Mouse (Mus musculus) thymus, adult 2 months (tissue): Measurements from ENCODE around the gene Cyth3. TPM values are rescaled to one million over a fixed set of nuclear protein-coding genes. Genes with fewer than 3 reads are reported as not detected.

Experiments
- DNase-seq: peaks from one replicate; pipeline ENCODE4 v3.0.0; 2021
- H3K27ac ChIP-seq: fragments of 200-500 bp; 2 replicates; pipeline ENCODE4 v1.5.1; 2012; ENCODE audit warnings: low read length, control low read depth; ENCODE audit not compliant: control insufficient read depth, insufficient read depth
- H3K27me3 ChIP-seq: fragments of 200-500 bp; 2 replicates; pipeline ENCODE4 v1.6.1; 2012; ENCODE audit warnings: mild to moderate bottlenecking, low read length, moderate library complexity, mixed read lengths; ENCODE audit not compliant: control insufficient read depth, insufficient read depth
- H3K36me3 ChIP-seq: fragments of 200-500 bp; 2 replicates; pipeline ENCODE4 v1.6.1; 2012; ENCODE audit warnings: mild to moderate bottlenecking, low read length, moderate library complexity; ENCODE audit not compliant: control insufficient read depth, insufficient read depth
- H3K4me1 ChIP-seq: fragments of 200-500 bp; replicated peaks from 2 replicates; pipeline ENCODE4 v1.6.1; 2012; ENCODE audit warnings: low read length; ENCODE audit not compliant: control insufficient read depth, insufficient read depth
- H3K4me3 ChIP-seq: fragments of 200-500 bp; 2 replicates; pipeline ENCODE4 v1.5.1; 2012; ENCODE audit warnings: mild to moderate bottlenecking, low read length, control low read depth, moderate library complexity; ENCODE audit not compliant: control insufficient read depth, insufficient read depth
- CTCF ChIP-seq: fragments of 200-500 bp; IDR thresholded peaks from 2 replicates; pipeline ENCODE4 v1.5.1; 2012; ENCODE audit warnings: mild to moderate bottlenecking, control low read depth, low read length, moderate library complexity, borderline replicate concordance; ENCODE audit not compliant: control insufficient read depth, poor library complexity, insufficient read depth; ENCODE audit errors: extremely low read depth
- POLR2A ChIP-seq: fragments of 200-500 bp; IDR thresholded peaks from 2 replicates; pipeline ENCODE4 v1.6.1; 2012; ENCODE audit warnings: mild to moderate bottlenecking, low read length, control low read depth, moderate library complexity; ENCODE audit not compliant: control insufficient read depth, poor library complexity, insufficient read depth; ENCODE audit errors: extremely low read depth
- WGBS: fragments of 180-500 bp; shearing (Covaris S2); methylation state at CpG from one replicate; pipeline ENCODE4 v1.1.7; 2018; 5-methylcytosine and 5-hydroxymethylcytosine counted together
- polyA plus RNA-seq: library from polyadenylated mRNA; depleted of rRNA; stranded (reverse); fragments of >200 nt; gene quantifications from 2 replicates; pipeline ENCODE4 v1.2.3, GENCODE M21; 2012

The Cyth3 gene
- polyA plus RNA-seq, 1 experiment, result 13.4 TPM

DNA sequence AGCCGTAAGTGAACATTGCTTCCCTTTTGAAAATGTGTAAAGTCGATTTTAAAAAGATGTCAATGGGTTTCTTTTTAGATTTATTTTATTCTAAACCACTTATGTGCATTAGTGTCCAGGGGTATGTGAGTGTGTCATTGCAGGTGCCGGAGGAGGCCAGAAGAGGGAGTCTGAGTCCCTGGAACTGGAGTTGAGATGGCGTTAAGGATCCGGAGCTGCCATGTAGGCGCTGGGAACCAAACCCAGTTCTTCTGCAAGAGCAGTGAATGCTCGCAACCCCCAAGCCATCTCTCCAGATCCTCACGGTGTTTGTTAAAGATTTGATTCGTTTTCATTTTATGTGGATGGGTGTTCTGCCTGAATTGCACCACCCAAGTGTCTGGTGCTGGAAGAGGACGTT is 39.2 kb upstream of the Cyth3 start:
- Histone ChIP-seq H3K4me3 (no peak overlapping the region), H3K36me3 (no peaks in the 10 kb centered on the region), H3K27me3 (no peaks in the 10 kb centered on the region), H3K27ac (no peak overlapping the region), H3K4me1 (no peaks in the 10 kb centered on the region)
- 96% methylated on average over 10 of the region's 10 CpGs for WGBS
- no peak for TF ChIP-seq POLR2A
- no peak for TF ChIP-seq CTCF
- no peak for DNase-seq

DNA sequence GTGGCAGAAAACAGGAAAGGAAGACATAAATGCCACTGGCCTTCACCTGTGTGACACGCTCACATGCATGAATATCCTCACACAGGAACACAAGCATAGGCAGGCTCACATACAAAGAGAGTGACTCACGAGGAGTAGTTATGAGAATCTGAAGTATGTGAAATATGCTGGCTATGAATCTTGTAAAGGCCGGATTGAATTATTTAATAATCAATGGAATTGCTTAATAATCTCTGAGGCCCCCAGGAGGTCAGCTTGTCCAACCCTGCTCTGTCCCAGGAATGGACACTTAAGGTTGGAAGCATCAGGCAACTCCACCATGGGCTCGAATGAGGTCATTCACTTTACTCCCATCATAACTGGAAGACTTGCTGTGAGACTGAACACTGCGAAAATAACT is 37.3 kb upstream of the Cyth3 start:
- WGBS, result 95% methylated on average over 5 of the region's 5 CpGs
- Histone ChIP-seq H3K4me3 (no peak overlapping the region), H3K27me3 (no peaks in the 10 kb centered on the region), H3K4me1 (no peaks in the 10 kb centered on the region), H3K27ac (no peak overlapping the region), H3K36me3 (no peaks in the 10 kb centered on the region)
- TF ChIP-seq POLR2A (no peak), CTCF (no peak)
- DNase-seq, result no peak

- no peak for TF ChIP-seq CTCF
- TF ChIP-seq POLR2A, result no peak
- DNase-seq, result no peak
These were observed 35.9 kb upstream of the Cyth3 start for GRCm38 (mm10) chr5:143586386-143586785.

DNA sequence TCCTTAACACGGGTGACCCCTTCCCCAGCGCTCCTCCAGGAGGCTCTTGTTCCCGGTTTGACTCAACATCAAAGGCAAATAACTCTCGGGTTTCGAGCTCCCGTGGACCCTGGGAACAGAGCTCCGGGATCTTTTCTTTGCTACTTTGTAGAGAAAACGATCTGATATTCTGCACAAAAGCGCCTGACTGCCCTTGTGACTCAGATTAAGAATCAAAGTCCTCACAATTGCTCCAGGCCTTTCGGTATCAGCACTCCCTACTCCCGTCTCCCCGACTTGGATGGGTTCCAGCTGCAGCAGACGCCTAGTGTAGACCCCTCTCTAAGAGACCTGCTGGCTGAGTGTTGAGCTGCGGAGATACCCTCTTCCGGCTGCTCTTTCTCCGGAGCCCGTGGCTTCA is 33.1 kb upstream of the Cyth3 start:
- TF ChIP-seq POLR2A (no peak), CTCF (no peak)
- Histone ChIP-seq H3K4me3 (no peak overlapping the region), H3K27ac (no peak overlapping the region), H3K36me3 (no peaks in the 10 kb centered on the region), H3K4me1 (no peaks in the 10 kb centered on the region), H3K27me3 (no peaks in the 10 kb centered on the region)
- 85% methylated on average over 17 of the region's 17 CpGs for WGBS
- no peak for DNase-seq

More at GRCm38 (mm10) chr5:143586386-143586785, 35.9 kb upstream of the Cyth3 start:
- WGBS, result 93% methylated on average over 8 of the region's 8 CpGs
- H3K4me3 ChIP-seq, result no peak overlapping the region
- no peaks in the 10 kb centered on the region for H3K4me1 ChIP-seq
- no peaks in the 10 kb centered on the region for H3K27me3 ChIP-seq
- no peaks in the 10 kb centered on the region for H3K36me3 ChIP-seq
- H3K27ac ChIP-seq, result no peak overlapping the region

- Histone ChIP-seq H3K27ac (no peak overlapping the region), H3K4me1 (no peaks in the 10 kb centered on the region), H3K4me3 (no peak overlapping the region), H3K27me3 (no peaks in the 10 kb centered on the region), H3K36me3 (no peaks in the 10 kb centered on the region)
- 89% methylated on average over 5 of the region's 5 CpGs for WGBS
- no peak for DNase-seq
- TF ChIP-seq CTCF (no peak), POLR2A (no peak)
These were observed 29.3 kb upstream of the Cyth3 start for GRCm38 (mm10) chr5:143592926-143593325.

DNA sequence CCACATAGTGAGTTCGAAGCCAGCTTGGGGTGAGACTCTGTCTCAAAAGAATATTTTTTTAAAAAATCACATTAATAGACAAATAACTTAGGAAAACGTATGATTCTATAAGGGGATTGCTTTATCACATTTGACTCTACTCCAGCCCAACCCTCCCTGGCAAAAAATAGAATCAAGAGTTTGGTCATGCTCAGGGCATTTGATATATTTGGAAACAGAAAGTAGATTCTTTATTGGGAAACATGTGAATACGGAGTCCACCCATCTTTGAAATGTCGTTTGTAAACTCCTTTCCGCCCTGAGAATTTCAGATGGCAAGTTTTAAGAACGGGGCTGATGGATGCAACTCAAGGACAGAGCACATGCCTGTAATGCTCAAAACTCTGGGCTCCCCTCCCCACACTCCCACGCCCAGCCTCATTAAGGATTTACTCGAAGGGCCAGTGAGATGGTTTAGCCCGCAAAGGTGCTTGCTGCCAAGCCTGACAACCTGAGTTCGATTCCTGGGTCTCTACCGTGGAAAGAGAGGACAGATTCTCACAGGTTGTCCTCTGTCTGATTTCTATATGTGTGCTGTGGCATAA is 28.6 kb upstream of the Cyth3 start:
- no peaks in the 10 kb centered on the region for H3K4me1 ChIP-seq
- no peaks in the 10 kb centered on the region for H3K27me3 ChIP-seq
- WGBS, result 83% methylated on average over 11 of the region's 11 CpGs
- DNase-seq, result no peak
- no peaks in the 10 kb centered on the region for H3K36me3 ChIP-seq
- no peak overlapping the region for H3K27ac ChIP-seq
- TF ChIP-seq POLR2A, result no peak
- TF ChIP-seq CTCF, result no peak
- no peak overlapping the region for H3K4me3 ChIP-seq

DNA sequence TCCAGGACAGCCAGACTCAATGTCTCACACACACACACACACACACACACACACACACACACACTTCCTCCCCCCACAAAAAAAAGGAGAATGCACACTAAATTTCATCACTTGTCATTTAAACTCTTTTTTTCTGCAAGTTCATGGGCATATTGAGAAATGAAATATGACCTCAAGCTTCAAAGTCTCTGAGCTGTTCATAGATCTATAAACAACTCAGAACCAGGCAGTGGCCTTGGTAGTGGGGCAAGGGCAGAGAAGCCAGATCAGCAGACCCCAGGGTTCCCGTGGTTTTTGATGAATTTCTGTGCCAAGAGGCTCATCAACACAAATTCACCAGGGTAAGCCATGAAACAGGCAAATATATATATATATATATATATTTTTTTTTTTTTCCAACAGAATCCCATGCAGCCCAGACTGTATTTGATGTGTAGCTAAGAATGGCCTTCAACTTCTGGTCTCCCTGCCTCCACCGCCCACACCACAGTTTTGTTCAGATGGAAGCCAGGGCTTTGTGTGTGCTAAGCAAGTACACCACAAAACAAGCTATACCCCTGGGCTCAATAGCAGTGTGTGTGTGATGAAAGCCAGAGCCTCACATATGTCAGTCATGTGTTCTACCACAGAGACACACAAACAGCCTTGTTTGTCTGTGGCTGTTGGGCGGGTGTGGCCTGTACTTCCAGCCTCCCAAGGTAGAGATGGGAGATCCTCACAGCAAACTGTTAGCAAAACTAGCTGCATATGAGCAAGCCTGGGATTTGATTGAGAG is 27.8 kb upstream of the Cyth3 start:
- Histone ChIP-seq H3K27ac (no peak overlapping the region), H3K27me3 (no peaks in the 10 kb centered on the region), H3K4me3 (no peak overlapping the region), H3K4me1 (no peaks in the 10 kb centered on the region), H3K36me3 (no peaks in the 10 kb centered on the region)
- no peak for TF ChIP-seq CTCF
- TF ChIP-seq POLR2A, result no peak
- 75% methylated on average over 3 of the region's 3 CpGs for WGBS
- DNase-seq, result no peak
